Mouse (Mus musculus): Measurements from ENCODE around the gene Camk2d. TPM values are rescaled to one million over a fixed set of nuclear protein-coding genes. Genes with fewer than 3 reads are reported as not detected.

Camk2d gene
- polyA plus RNA-seq, 1 experiment: 5.8 TPM

DNA sequence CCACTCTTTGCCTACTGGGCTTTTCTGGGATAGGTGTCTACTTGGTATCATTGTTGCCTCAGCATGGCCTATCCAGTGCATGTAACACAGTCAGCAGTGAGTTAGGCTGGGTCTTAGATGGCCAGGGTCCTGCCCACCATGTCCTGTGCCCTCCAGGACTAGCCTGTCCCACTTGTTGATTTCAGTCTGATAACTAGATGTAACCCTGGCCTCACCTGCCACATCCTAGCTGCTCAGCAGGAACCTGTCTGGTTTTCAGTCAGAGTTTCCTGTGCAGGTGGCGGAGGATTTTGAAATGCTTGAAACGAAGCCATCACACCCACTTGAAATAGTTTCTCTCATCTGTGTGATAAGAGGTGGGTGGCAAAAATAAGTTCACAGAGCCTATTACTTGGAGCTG lies 64.5 kb downstream of the Camk2d start:
- H3K27me3 ChIP-seq (ENCODE audit: control insufficient read depth, insufficient read depth, low read length): no peaks in the 10 kb centered on the region
- TF ChIP-seq POLR2A (IDR thresholded peaks at IDR 0.05; ENCODE audit: control insufficient read depth, low read depth, low read length) (no peak), CTCF (IDR thresholded peaks at IDR 0.05; ENCODE audit: control insufficient read depth, insufficient read depth, insufficient replicate concordance, low read depth, low read length) (no peak)
- no peak overlapping the region for H3K27ac ChIP-seq (ENCODE audit: control insufficient read depth, insufficient read depth, low read depth, low read length)
- no peak overlapping the region for H3K4me3 ChIP-seq (ENCODE audit: control insufficient read depth, low read depth, low read length)
- H3K4me1 ChIP-seq (ENCODE audit: control insufficient read depth, insufficient read depth, low read length): no peaks in the 10 kb centered on the region
- H3K36me3 ChIP-seq (ENCODE audit: control insufficient read depth, insufficient read depth, low read length): no peaks in the 10 kb centered on the region

DNA sequence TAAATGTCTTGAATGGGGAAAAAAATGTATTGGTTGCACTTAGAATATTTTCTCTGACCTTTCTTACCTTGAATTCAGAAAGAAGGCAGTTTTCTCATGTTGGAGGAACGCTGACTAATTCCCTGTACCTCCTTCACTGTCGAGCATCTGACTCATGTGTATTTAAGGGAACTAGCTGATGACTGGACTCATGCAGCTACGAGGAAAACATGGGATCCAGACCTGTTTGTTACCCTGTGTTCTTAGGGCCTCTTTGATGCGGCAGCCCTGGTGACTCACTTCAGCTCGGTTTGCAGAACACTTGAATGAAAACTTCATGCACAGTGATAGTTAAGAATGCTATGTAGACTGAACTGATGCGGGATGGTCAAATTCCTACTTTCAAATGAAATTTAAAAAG lies 64.9 kb downstream of the Camk2d start:
- no peak for TF ChIP-seq POLR2A (IDR thresholded peaks at IDR 0.05; ENCODE audit: control insufficient read depth, low read depth, low read length)
- TF ChIP-seq CTCF (IDR thresholded peaks at IDR 0.05; ENCODE audit: control insufficient read depth, insufficient read depth, insufficient replicate concordance, low read depth, low read length): no peak
- H3K4me3 ChIP-seq (ENCODE audit: control insufficient read depth, low read depth, low read length): no peak overlapping the region
- no peak overlapping the region for H3K27ac ChIP-seq (ENCODE audit: control insufficient read depth, insufficient read depth, low read depth, low read length)
- no peaks in the 10 kb centered on the region for H3K27me3 ChIP-seq (ENCODE audit: control insufficient read depth, insufficient read depth, low read length)
- H3K36me3 ChIP-seq (ENCODE audit: control insufficient read depth, insufficient read depth, low read length): no peaks in the 10 kb centered on the region
- no peaks in the 10 kb centered on the region for H3K4me1 ChIP-seq (ENCODE audit: control insufficient read depth, insufficient read depth, low read length)

DNA sequence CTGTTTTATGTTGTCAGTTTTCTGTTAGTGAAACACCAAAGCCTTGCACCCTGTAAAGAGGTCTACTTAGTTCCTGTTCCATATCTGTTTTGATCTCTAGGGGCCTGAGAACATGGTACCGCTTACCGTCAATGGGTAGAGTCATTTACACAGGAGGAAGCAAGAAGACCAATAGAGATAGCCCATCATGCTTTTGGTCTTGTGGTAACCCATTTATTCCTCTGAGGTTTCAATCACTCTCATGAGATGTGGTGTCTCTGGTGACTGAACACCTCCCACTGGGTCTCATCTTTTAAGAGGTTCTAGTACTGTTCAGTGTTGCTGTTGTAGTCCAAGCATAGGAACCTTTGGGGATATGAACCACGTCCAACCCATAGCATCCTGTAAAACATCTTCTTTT lies 65.8 kb downstream of the Camk2d start:
- Histone ChIP-seq H3K27me3 (ENCODE audit: control insufficient read depth, insufficient read depth, low read length) (no peaks in the 10 kb centered on the region), H3K4me1 (ENCODE audit: control insufficient read depth, insufficient read depth, low read length) (no peaks in the 10 kb centered on the region), H3K4me3 (ENCODE audit: control insufficient read depth, low read depth, low read length) (no peak overlapping the region), H3K27ac (ENCODE audit: control insufficient read depth, insufficient read depth, low read depth, low read length) (no peak overlapping the region), H3K36me3 (ENCODE audit: control insufficient read depth, insufficient read depth, low read length) (no peaks in the 10 kb centered on the region)
- no peak for TF ChIP-seq CTCF (IDR thresholded peaks at IDR 0.05; ENCODE audit: control insufficient read depth, insufficient read depth, insufficient replicate concordance, low read depth, low read length)
- no peak for TF ChIP-seq POLR2A (IDR thresholded peaks at IDR 0.05; ENCODE audit: control insufficient read depth, low read depth, low read length)

DNA sequence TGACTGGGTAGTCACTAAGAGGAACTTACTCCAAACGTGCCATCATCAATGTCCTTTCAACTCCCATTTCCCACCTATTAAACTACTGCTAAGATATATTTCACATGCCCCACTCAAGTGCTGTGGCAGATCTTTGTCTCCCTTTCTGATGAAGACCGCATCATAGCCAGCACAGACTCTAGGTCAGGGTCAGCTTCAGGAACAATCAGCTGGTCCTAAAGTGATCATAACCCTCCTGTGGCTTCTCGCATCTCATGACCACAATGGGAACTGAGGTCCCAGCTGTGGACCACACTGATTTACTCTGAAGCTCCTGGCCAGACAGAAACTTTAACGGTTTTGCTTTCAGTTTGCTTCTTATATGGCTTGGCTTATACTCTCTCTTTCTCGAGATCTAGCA lies 67.3 kb downstream of the Camk2d start:
- Histone ChIP-seq H3K27ac (ENCODE audit: control insufficient read depth, insufficient read depth, low read depth, low read length) (no peak overlapping the region), H3K27me3 (ENCODE audit: control insufficient read depth, insufficient read depth, low read length) (no peaks in the 10 kb centered on the region), H3K4me1 (ENCODE audit: control insufficient read depth, insufficient read depth, low read length) (no peaks in the 10 kb centered on the region; the same call in 1 of the 2 replicates), H3K4me3 (ENCODE audit: control insufficient read depth, low read depth, low read length) (no peak overlapping the region), H3K36me3 (ENCODE audit: control insufficient read depth, insufficient read depth, low read length) (no peaks in the 10 kb centered on the region)
- no peak for TF ChIP-seq POLR2A (IDR thresholded peaks at IDR 0.05; ENCODE audit: control insufficient read depth, low read depth, low read length)
- no peak for TF ChIP-seq CTCF (IDR thresholded peaks at IDR 0.05; ENCODE audit: control insufficient read depth, insufficient read depth, insufficient replicate concordance, low read depth, low read length)

DNA sequence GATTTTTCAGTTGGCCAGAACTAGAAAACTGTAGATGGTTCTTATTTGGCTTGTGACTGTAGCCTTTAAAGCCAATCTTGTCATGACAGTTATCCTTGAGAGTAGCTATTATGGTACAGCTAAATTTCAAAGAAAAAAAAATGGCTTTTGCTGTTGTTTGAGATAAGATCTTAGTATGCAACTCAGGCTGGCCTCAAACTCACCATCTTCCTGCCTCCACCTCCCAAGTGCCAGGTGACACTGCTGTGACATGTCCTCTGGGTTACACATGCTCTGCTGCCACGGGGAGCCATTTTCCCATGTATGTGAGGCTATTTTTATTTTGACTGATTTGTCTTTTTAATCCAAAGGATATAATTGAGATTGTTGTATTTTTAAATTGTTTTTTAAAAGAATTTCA lies 69.8 kb downstream of the Camk2d start:
- Histone ChIP-seq H3K27ac (ENCODE audit: control insufficient read depth, insufficient read depth, low read depth, low read length) (no peak overlapping the region), H3K36me3 (ENCODE audit: control insufficient read depth, insufficient read depth, low read length) (no peaks in the 10 kb centered on the region), H3K4me1 (ENCODE audit: control insufficient read depth, insufficient read depth, low read length) (no peaks in the 10 kb centered on the region; the same call in 1 of the 2 replicates), H3K27me3 (ENCODE audit: control insufficient read depth, insufficient read depth, low read length) (no peaks in the 10 kb centered on the region), H3K4me3 (ENCODE audit: control insufficient read depth, low read depth, low read length) (no peak overlapping the region)
- TF ChIP-seq CTCF (IDR thresholded peaks at IDR 0.05; ENCODE audit: control insufficient read depth, insufficient read depth, insufficient replicate concordance, low read depth, low read length) (no peak), POLR2A (IDR thresholded peaks at IDR 0.05; ENCODE audit: control insufficient read depth, low read depth, low read length) (no peak)

GRCm38 (mm10) chr3:126667019-126667418 lies 70.9 kb downstream of the Camk2d start:
- Histone ChIP-seq H3K27me3 (ENCODE audit: control insufficient read depth, insufficient read depth, low read length) (no peaks in the 10 kb centered on the region), H3K4me3 (ENCODE audit: control insufficient read depth, low read depth, low read length) (no peak overlapping the region), H3K27ac (ENCODE audit: control insufficient read depth, insufficient read depth, low read depth, low read length) (no peak overlapping the region), H3K36me3 (ENCODE audit: control insufficient read depth, insufficient read depth, low read length) (no peaks in the 10 kb centered on the region), H3K4me1 (ENCODE audit: control insufficient read depth, insufficient read depth, low read length) (no peaks in the 10 kb centered on the region; the same call in 1 of the 2 replicates)
- no peak for TF ChIP-seq CTCF (IDR thresholded peaks at IDR 0.05; ENCODE audit: control insufficient read depth, insufficient read depth, insufficient replicate concordance, low read depth, low read length)
- TF ChIP-seq POLR2A (IDR thresholded peaks at IDR 0.05; ENCODE audit: control insufficient read depth, low read depth, low read length): no peak

DNA sequence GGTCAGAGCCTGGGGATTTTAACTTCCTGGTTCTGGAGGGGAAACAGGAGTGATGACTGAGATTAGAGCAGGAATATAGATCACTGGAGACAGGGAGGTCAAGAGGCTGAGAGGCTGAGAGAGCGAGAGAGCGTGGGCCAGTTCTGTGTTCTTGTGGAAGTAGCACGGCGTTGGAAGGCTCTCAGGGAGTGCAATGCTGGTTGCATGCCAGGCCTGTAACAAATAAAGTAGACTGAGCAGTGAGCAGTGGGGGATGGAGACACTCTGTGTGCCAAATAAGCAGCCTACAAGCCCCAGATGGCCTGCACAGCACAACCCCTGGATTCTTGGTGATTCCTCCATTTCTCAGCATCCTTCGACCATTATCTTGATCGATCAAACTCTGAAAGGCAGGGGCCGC lies 71.3 kb downstream of the Camk2d start:
- Histone ChIP-seq H3K4me1 (ENCODE audit: control insufficient read depth, insufficient read depth, low read length) (no peaks in the 10 kb centered on the region; the same call in 1 of the 2 replicates), H3K27ac (ENCODE audit: control insufficient read depth, insufficient read depth, low read depth, low read length) (no peak overlapping the region), H3K27me3 (ENCODE audit: control insufficient read depth, insufficient read depth, low read length) (no peaks in the 10 kb centered on the region), H3K4me3 (ENCODE audit: control insufficient read depth, low read depth, low read length) (no peak overlapping the region), H3K36me3 (ENCODE audit: control insufficient read depth, insufficient read depth, low read length) (no peaks in the 10 kb centered on the region)
- TF ChIP-seq POLR2A (IDR thresholded peaks at IDR 0.05; ENCODE audit: control insufficient read depth, low read depth, low read length) (no peak), CTCF (IDR thresholded peaks at IDR 0.05; ENCODE audit: control insufficient read depth, insufficient read depth, insufficient replicate concordance, low read depth, low read length) (no peak)

- no peaks in the 10 kb centered on the region for H3K36me3 ChIP-seq (ENCODE audit: control insufficient read depth, insufficient read depth, low read length)
- no peaks in the 10 kb centered on the region; the same call in 1 of the 2 replicates for H3K4me1 ChIP-seq (ENCODE audit: control insufficient read depth, insufficient read depth, low read length)
- TF ChIP-seq CTCF (IDR thresholded peaks at IDR 0.05; ENCODE audit: control insufficient read depth, insufficient read depth, insufficient replicate concordance, low read depth, low read length) (no peak), POLR2A (IDR thresholded peaks at IDR 0.05; ENCODE audit: control insufficient read depth, low read depth, low read length) (no peak)
- H3K4me3 ChIP-seq (ENCODE audit: control insufficient read depth, low read depth, low read length): no peak overlapping the region
- 0 out of 2 replicates have a peak overlapping the region, but pooled peaks have one; percentile 11 for H3K27ac ChIP-seq (ENCODE audit: control insufficient read depth, insufficient read depth, low read depth, low read length)
- H3K27me3 ChIP-seq (ENCODE audit: control insufficient read depth, insufficient read depth, low read length): no peaks in the 10 kb centered on the region
These were observed 72.0 kb downstream of the Camk2d start for GRCm38 (mm10) chr3:126668123-126668522.
